Mouse (Mus musculus) midbrain, embryonic 13.5 days (tissue): ENCODE measurements around the gene Grid1. TPM values are rescaled to one million over a fixed set of nuclear protein-coding genes. Genes with fewer than 3 reads are reported as not detected.
A peak's percentile ranks its signal among the peaks of the same experiment; 100 is the strongest.

Experiments used
- ATAC-seq: fragments of 200-750 bp; cut with Nextera tagmentation; 2 replicates; pipeline ENCODE4 v1.8.0; 2017; ENCODE audit warnings: mild to moderate bottlenecking, moderate TSS enrichment, moderate library complexity
- H3K27ac ChIP-seq: fragments of 300-500 bp; sonication (generic); 2 replicates; pipeline ENCODE4 v1.5.1; 2015; ENCODE audit warnings: inconsistent platforms, mild to moderate bottlenecking, moderate library complexity
- H3K27me3 ChIP-seq: fragments of 300-500 bp; sonication (generic); 2 replicates; pipeline ENCODE4 v1.6.1; 2015; ENCODE audit warnings: mild to moderate bottlenecking, inconsistent platforms
- H3K36me3 ChIP-seq: fragments of 300-500 bp; sonication (generic); 2 replicates; pipeline ENCODE4 v1.6.1; 2015; ENCODE audit warnings: mild to moderate bottlenecking, inconsistent platforms
- H3K4me1 ChIP-seq: fragments of 300-500 bp; sonication (generic); replicated peaks from 2 replicates; pipeline ENCODE4 v1.6.1; 2015; ENCODE audit warnings: inconsistent platforms
- H3K4me2 ChIP-seq: fragments of 300-500 bp; sonication (generic); replicated peaks from 2 replicates; pipeline ENCODE4 v1.6.1; 2015; ENCODE audit warnings: moderate library complexity, mild to moderate bottlenecking, inconsistent platforms
- H3K4me3 ChIP-seq: fragments of 300-500 bp; sonication (generic); replicated peaks from 2 replicates; pipeline ENCODE4 v1.5.1; 2015; ENCODE audit warnings: mild to moderate bottlenecking, inconsistent platforms
- H3K9ac ChIP-seq: fragments of 300-500 bp; sonication (generic); replicated peaks from 2 replicates; pipeline ENCODE4 v1.6.1; 2015; ENCODE audit warnings: mild to moderate bottlenecking, inconsistent platforms
- H3K9me3 ChIP-seq: fragments of 300-500 bp; sonication (generic); 2 replicates; pipeline ENCODE4 v1.6.1; 2016; ENCODE audit warnings: mild to moderate bottlenecking, inconsistent platforms
- WGBS: fragments of 180-500 bp; shearing (Covaris S2); methylation state at CpG from one replicate; pipeline ENCODE4 v1.1.7; 2015; 5-methylcytosine and 5-hydroxymethylcytosine counted together
- polyA plus RNA-seq: library from polyadenylated mRNA; unstranded; fragments of >200 nt; fragmentation: Nextera tagmentation; extraction: Ambion mirVana; gene quantifications from 2 replicates; pipeline ENCODE4 v1.2.1, GENCODE M21; 2015

Grid1 gene
- polyA plus RNA-seq, 1 experiment from 2014 or later: 2.7 TPM

GRCm38 (mm10) chr14:35138069-35138468 is 318.2 kb downstream of the Grid1 start:
- WGBS: 82% methylated on average over 7 of the region's 7 CpGs

GRCm38 (mm10) chr14:35139824-35140223 is 319.9 kb downstream of the Grid1 start:
- H3K27ac ChIP-seq: no peak overlapping the region
- 77% methylated on average over 7 of the region's 7 CpGs for WGBS
- ATAC-seq: no peak
- no peaks in the 10 kb centered on the region for H3K4me1 ChIP-seq
- no peak overlapping the region for H3K4me2 ChIP-seq
- H3K27me3 ChIP-seq: no peaks in the 10 kb centered on the region
- H3K9ac ChIP-seq: no peak overlapping the region
- no peaks in the 10 kb centered on the region for H3K9me3 ChIP-seq
- no peak overlapping the region for H3K4me3 ChIP-seq
- no peaks in the 10 kb centered on the region for H3K36me3 ChIP-seq

More at GRCm38 (mm10) chr14:35138069-35138468, 318.2 kb downstream of the Grid1 start:
- no peak overlapping the region for H3K4me3 ChIP-seq
- no peaks in the 10 kb centered on the region for H3K9me3 ChIP-seq
- no peak overlapping the region for H3K4me2 ChIP-seq
- no peaks in the 10 kb centered on the region for H3K36me3 ChIP-seq
- no peaks in the 10 kb centered on the region for H3K4me1 ChIP-seq
- no peak overlapping the region for H3K9ac ChIP-seq
- no peaks in the 10 kb centered on the region for H3K27me3 ChIP-seq
- ATAC-seq: no peak
- H3K27ac ChIP-seq: no peak overlapping the region

GRCm38 (mm10) chr14:35152450-35152849 is 332.5 kb downstream of the Grid1 start:
- Histone ChIP-seq H3K9ac (no peak overlapping the region), H3K36me3 (no peaks in the 10 kb centered on the region), H3K9me3 (no peaks in the 10 kb centered on the region), H3K4me2 (no peak overlapping the region), H3K27ac (no peak overlapping the region), H3K27me3 (no peaks in the 10 kb centered on the region), H3K4me3 (no peak overlapping the region), H3K4me1 (no peaks in the 10 kb centered on the region)
- no peak for ATAC-seq
- 77% methylated on average over 3 of the region's 3 CpGs for WGBS

GRCm38 (mm10) chr14:35153701-35154277 is 333.9 kb downstream of the Grid1 start:
- no peaks in the 10 kb centered on the region for H3K27me3 ChIP-seq
- no peak overlapping the region for H3K4me2 ChIP-seq
- no peak for ATAC-seq
- no peaks in the 10 kb centered on the region for H3K4me1 ChIP-seq
- no peaks in the 10 kb centered on the region for H3K36me3 ChIP-seq
- no peaks in the 10 kb centered on the region for H3K9me3 ChIP-seq
- no peak overlapping the region for H3K4me3 ChIP-seq
- no peak overlapping the region for H3K9ac ChIP-seq
- H3K27ac ChIP-seq: no peak overlapping the region
- WGBS: 73% methylated on average over 3 of the region's 3 CpGs

GRCm38 (mm10) chr14:35154364-35154763 is 334.5 kb downstream of the Grid1 start:
- Histone ChIP-seq H3K9me3 (no peaks in the 10 kb centered on the region), H3K4me1 (no peaks in the 10 kb centered on the region), H3K4me2 (no peak overlapping the region), H3K27ac (no peak overlapping the region), H3K9ac (no peak overlapping the region), H3K27me3 (no peaks in the 10 kb centered on the region), H3K4me3 (no peak overlapping the region), H3K36me3 (no peaks in the 10 kb centered on the region)
- WGBS: 67% methylated on average over 3 of the region's 3 CpGs
- no peak for ATAC-seq

GRCm38 (mm10) chr14:35157069-35157655 is 337.3 kb downstream of the Grid1 start:
- Histone ChIP-seq H3K27ac (no peak overlapping the region), H3K4me3 (no peak overlapping the region), H3K9me3 (no peaks in the 10 kb centered on the region), H3K9ac (no peak overlapping the region), H3K36me3 (no peaks in the 10 kb centered on the region), H3K4me1 (no peaks in the 10 kb centered on the region), H3K27me3 (no peaks in the 10 kb centered on the region), H3K4me2 (no peak overlapping the region)
- peak; percentile 69 for ATAC-seq
- 75% methylated on average over 7 of the region's 7 CpGs for WGBS

- Histone ChIP-seq H3K4me3 (no peak overlapping the region), H3K36me3 (no peaks in the 10 kb centered on the region), H3K27me3 (no peaks in the 10 kb centered on the region), H3K27ac (no peak overlapping the region), H3K4me1 (no peaks in the 10 kb centered on the region), H3K9me3 (no peaks in the 10 kb centered on the region), H3K9ac (no peak overlapping the region), H3K4me2 (no peak overlapping the region)
- WGBS: 89% methylated on average over 2 of the region's 2 CpGs
- ATAC-seq: no peak
Observed at GRCm38 (mm10) chr14:35159296-35159695, 339.4 kb downstream of the Grid1 start.

- H3K4me2 ChIP-seq: no peak overlapping the region
- no peak overlapping the region for H3K27ac ChIP-seq
- H3K4me3 ChIP-seq: no peak overlapping the region
- WGBS: 91% methylated on average over 2 of the region's 2 CpGs
- no peak overlapping the region for H3K9ac ChIP-seq
- H3K4me1 ChIP-seq: no peaks in the 10 kb centered on the region
- no peak for ATAC-seq
- no peaks in the 10 kb centered on the region for H3K36me3 ChIP-seq
- H3K27me3 ChIP-seq: no peaks in the 10 kb centered on the region
- H3K9me3 ChIP-seq: no peaks in the 10 kb centered on the region
Observed at GRCm38 (mm10) chr14:35167451-35167850, 347.5 kb downstream of the Grid1 start.

- Histone ChIP-seq H3K27ac (no peak overlapping the region), H3K4me3 (no peak overlapping the region), H3K9ac (no peak overlapping the region), H3K9me3 (no peaks in the 10 kb centered on the region; the same call in 1 of the 2 replicates), H3K36me3 (no peaks in the 10 kb centered on the region), H3K27me3 (no peaks in the 10 kb centered on the region; the same call in 1 of the 2 replicates), H3K4me1 (no peaks in the 10 kb centered on the region), H3K4me2 (no peak overlapping the region)
- WGBS: 78% methylated on average over 1 of the region's 1 CpGs
- ATAC-seq: no peak
Observed at GRCm38 (mm10) chr14:35173861-35174260, 354.0 kb downstream of the Grid1 start.

- no peak overlapping the region for H3K4me3 ChIP-seq
- ATAC-seq: no peak
- WGBS: 92% methylated on average over 3 of the region's 3 CpGs
- no peak overlapping the region for H3K9ac ChIP-seq
- H3K27me3 ChIP-seq: no peaks in the 10 kb centered on the region; the same call in 1 of the 2 replicates
- no peak overlapping the region for H3K27ac ChIP-seq
- H3K9me3 ChIP-seq: no peaks in the 10 kb centered on the region; the same call in 1 of the 2 replicates
- H3K4me1 ChIP-seq: no peaks in the 10 kb centered on the region
- no peaks in the 10 kb centered on the region for H3K36me3 ChIP-seq
- H3K4me2 ChIP-seq: no peak overlapping the region
Observed at GRCm38 (mm10) chr14:35176021-35176420, 356.1 kb downstream of the Grid1 start.

- ATAC-seq: no peak
- Histone ChIP-seq H3K27ac (no peak overlapping the region), H3K4me3 (no peak overlapping the region), H3K4me2 (no peak overlapping the region), H3K9ac (no peak overlapping the region), H3K9me3 (no peaks in the 10 kb centered on the region; the same call in 1 of the 2 replicates), H3K27me3 (no peaks in the 10 kb centered on the region), H3K36me3 (no peaks in the 10 kb centered on the region), H3K4me1 (no peaks in the 10 kb centered on the region)
Observed at GRCm38 (mm10) chr14:35179076-35179475, 359.2 kb downstream of the Grid1 start.

- H3K9ac ChIP-seq: no peak overlapping the region
- H3K4me3 ChIP-seq: no peak overlapping the region
- H3K36me3 ChIP-seq: no peaks in the 10 kb centered on the region
- no peaks in the 10 kb centered on the region for H3K4me1 ChIP-seq
- WGBS: 84% methylated on average over 1 of the region's 1 CpGs
- no peak overlapping the region for H3K27ac ChIP-seq
- H3K9me3 ChIP-seq: no peaks in the 10 kb centered on the region
- no peak overlapping the region for H3K4me2 ChIP-seq
- H3K27me3 ChIP-seq: no peaks in the 10 kb centered on the region
- no peak for ATAC-seq
Observed at GRCm38 (mm10) chr14:35185399-35185798, 365.5 kb downstream of the Grid1 start.

GRCm38 (mm10) chr14:35192256-35192655 is 372.3 kb downstream of the Grid1 start:
- Histone ChIP-seq H3K4me1 (peaks cover 5% of the 10 kb centered on the region), H3K27ac (peak overlapping the region; percentile 19; the same call in 1 of the 2 replicates), H3K27me3 (no peaks in the 10 kb centered on the region), H3K4me2 (no peak overlapping the region), H3K9me3 (no peaks in the 10 kb centered on the region), H3K4me3 (no peak overlapping the region), H3K36me3 (no peaks in the 10 kb centered on the region), H3K9ac (no peak overlapping the region)
- WGBS: 77% methylated on average over 6 of the region's 6 CpGs
- ATAC-seq: peak; percentile 69
